Mouse (Mus musculus) hindbrain, embryonic 14.5 days (tissue): ENCODE measurements around the gene H2afx. TPM values are rescaled to one million over a fixed set of nuclear protein-coding genes. Genes with fewer than 3 reads are reported as not detected.
A peak's percentile ranks its signal among the peaks of the same experiment; 100 is the strongest.
"Not testable (repeated sequence)": the region's sequence is repeated elsewhere in the genome, so short reads cannot be mapped to it uniquely, and the experiment has no call there.

Experiments
- ATAC-seq: fragments of 200-750 bp; cut with Nextera tagmentation; 2 replicates; pipeline ENCODE4 v1.8.0; 2017; ENCODE audit warnings: moderate number of reproducible peaks, mild to moderate bottlenecking, moderate TSS enrichment, moderate library complexity; ENCODE audit not compliant: low FRiP score
- DNase-seq: peaks from one replicate; pipeline ENCODE4 v3.0.0-alpha.2; 2015; ENCODE audit warnings: low spot score
- H3K27ac ChIP-seq: fragments of 300-500 bp; sonication (generic); 2 replicates; pipeline ENCODE4 v1.5.1; 2014; ENCODE audit warnings: mild to moderate bottlenecking, moderate library complexity
- H3K27me3 ChIP-seq: fragments of 300-500 bp; sonication (generic); 2 replicates; pipeline ENCODE4 v1.6.1; 2014; ENCODE audit warnings: mild to moderate bottlenecking, low read length, mixed read lengths; ENCODE audit not compliant: control insufficient read depth, insufficient read depth
- H3K36me3 ChIP-seq: fragments of 300-500 bp; sonication (generic); replicated peaks from 2 replicates; pipeline ENCODE4 v1.6.1; 2014; ENCODE audit not compliant: control insufficient read depth, insufficient read depth
- H3K4me1 ChIP-seq: fragments of 300-500 bp; sonication (generic); replicated peaks from 2 replicates; pipeline ENCODE4 v1.6.1; 2014; ENCODE audit warnings: antibody characterized with exemption, low read length, mixed read lengths; ENCODE audit not compliant: control insufficient read depth, insufficient read depth
- H3K4me2 ChIP-seq: fragments of 300-500 bp; sonication (generic); replicated peaks from 2 replicates; pipeline ENCODE4 v1.6.1; 2014; ENCODE audit warnings: mild to moderate bottlenecking, moderate library complexity
- H3K4me3 ChIP-seq: fragments of 300-500 bp; sonication (generic); replicated peaks from 2 replicates; pipeline ENCODE4 v1.5.1; 2014; ENCODE audit warnings: mild to moderate bottlenecking, low read length
- H3K9ac ChIP-seq: fragments of 300-500 bp; sonication (generic); 2 replicates; pipeline ENCODE4 v1.6.1; 2014
- H3K9me3 ChIP-seq: fragments of 300-500 bp; sonication (generic); 2 replicates; pipeline ENCODE4 v1.6.1; 2016; ENCODE audit warnings: low read length; ENCODE audit not compliant: control insufficient read depth
- WGBS: fragments of 180-500 bp; shearing (Covaris S2); extraction: QIAGEN DNeasy Blood & Tissue Kit; methylation state at CpG from one replicate; pipeline ENCODE4 v1.1.7; 2014; 5-methylcytosine and 5-hydroxymethylcytosine counted together
- polyA plus RNA-seq: library from polyadenylated mRNA; unstranded; fragments of >200 nt; fragmentation: Nextera tagmentation; extraction: Ambion mirVana; gene quantifications from 2 replicates; pipeline ENCODE4 v1.2.1, GENCODE M21; 2014

The H2afx gene
- 102 and 107 TPM in 2 replicates for polyA plus RNA-seq

DNA sequence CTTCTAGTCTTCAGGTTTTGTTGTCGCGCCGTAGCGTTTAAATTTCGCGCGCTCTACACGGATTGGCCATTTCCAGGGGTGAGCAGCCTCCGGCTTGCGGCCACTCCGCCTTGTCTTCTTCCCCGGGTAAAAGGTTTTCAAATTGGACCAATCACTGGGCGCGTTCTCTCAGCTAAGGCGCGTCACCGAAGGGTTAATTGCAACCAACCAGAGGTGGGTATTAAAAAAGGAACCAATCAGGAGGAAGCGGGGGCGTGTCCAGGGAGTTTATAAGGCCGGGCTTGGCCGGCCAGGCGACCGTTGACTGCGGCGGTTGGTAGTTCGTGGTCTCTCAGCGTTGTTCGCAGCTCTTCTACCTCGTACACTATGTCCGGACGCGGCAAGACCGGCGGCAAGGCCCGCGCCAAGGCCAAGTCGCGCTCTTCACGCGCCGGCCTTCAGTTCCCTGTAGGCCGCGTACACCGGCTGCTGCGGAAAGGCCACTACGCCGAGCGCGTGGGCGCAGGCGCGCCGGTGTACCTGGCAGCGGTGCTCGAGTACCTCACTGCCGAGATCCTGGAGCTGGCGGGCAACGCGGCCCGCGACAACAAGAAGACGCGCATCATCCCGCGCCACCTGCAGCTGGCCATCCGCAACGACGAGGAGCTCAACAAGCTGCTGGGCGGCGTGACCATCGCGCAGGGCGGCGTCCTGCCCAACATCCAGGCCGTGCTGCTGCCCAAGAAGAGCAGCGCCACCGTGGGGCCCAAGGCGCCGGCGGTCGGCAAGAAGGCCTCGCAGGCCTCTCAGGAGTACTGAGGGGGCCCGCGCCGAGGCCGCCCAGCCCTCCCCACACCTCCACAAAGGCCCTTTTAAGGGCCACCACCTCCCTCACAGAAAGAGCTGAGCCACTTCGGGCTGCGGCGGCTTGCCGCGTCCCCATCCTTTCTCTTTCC, at the start of gene H2afx:
Gene H2afx (plus strand): TSS at position 299 of the 935 bp plus-strand sequence.
- peaks cover 14% of the 10 kb centered on the region for H3K4me1 ChIP-seq
- DNase-seq (peak; percentile 98), ATAC-seq (peak; percentile 97)
- peaks cover 46% of the 10 kb centered on the region for H3K36me3 ChIP-seq
- no peaks in the 10 kb centered on the region for H3K9me3 ChIP-seq
- H3K4me2 ChIP-seq = peak within 1 kb of the TSS; percentile 96
- H3K27ac ChIP-seq = peak within 1 kb of the TSS; percentile 92
- H3K9ac ChIP-seq = peak within 1 kb of the TSS; percentile 93
- H3K27me3 ChIP-seq = no peaks in the 10 kb centered on the region
- H3K4me3 ChIP-seq = peak within 1 kb of the TSS; percentile 81
- under 1% methylated on average over 89 of the region's 91 CpGs for WGBS

DNA sequence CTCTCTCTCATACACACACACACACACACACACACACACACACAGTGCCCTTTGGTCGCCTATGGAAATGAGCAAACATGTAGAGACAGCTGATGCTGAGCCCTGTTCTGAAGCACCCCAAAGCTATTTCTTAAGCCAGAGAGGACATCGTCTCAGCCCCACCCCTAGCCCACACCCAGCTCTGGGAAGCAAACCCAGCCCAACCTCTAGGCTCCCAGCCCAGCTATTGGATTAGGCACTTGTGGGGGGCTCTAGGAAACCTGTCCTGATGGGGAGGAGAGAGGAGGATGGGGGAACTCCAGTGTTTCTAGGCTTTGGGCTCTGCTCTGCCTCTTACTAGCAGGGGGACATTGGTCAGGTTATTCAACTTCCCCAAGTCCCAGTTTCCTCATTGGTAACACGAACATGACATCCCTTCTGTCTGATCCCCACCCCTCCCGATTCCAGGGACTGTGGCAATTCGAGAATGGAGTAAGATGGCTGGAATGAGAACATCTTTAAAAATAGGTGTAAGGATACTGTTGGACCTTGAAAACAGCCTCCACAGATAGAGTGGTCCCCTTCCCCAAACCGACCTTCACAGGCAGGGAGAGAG, 48.1 kb upstream of the H2afx start:
- 7% methylated on average over 6 of the region's 6 CpGs for WGBS
- H3K9me3 ChIP-seq = no peaks in the 10 kb centered on the region
- H3K9ac ChIP-seq = peak overlapping the region; percentile 81
- ATAC-seq (no peak), DNase-seq (no peak)
- H3K4me3 ChIP-seq = peak overlapping the region; percentile 66
- peaks cover 29% of the 10 kb centered on the region for H3K36me3 ChIP-seq
- peak overlapping the region; percentile 73 for H3K4me2 ChIP-seq
- no peak overlapping the region for H3K27ac ChIP-seq
- no peaks in the 10 kb centered on the region for H3K27me3 ChIP-seq
- H3K4me1 ChIP-seq = peaks cover 24% of the 10 kb centered on the region

DNA sequence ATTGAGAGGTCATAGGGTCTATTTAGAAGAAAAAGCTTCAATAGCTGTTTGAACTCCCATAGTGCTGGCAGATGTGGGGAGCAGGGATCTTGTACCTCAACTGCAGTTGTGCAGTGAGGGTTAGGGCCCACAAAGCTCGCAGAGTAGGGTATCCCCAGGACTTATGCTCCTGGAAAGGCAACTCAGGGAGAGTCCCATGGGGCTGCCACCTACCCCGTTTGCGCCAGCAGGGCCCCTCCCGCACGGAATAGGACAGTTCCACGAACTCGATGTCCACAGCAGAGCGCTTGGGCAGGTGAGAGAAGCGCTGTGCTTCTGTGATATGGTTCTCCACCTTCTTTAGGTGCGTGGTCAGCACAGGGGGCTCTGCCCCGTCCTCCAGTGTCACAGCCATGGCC, 47.5 kb upstream of the H2afx start:
- H3K27ac ChIP-seq = peak overlapping the region; percentile 78; the same call in 1 of the 2 replicates
- peak overlapping the region; percentile 73 for H3K4me2 ChIP-seq
- peak overlapping the region; percentile 66 for H3K4me3 ChIP-seq
- 5% methylated on average over 11 of the region's 11 CpGs for WGBS
- no peaks in the 10 kb centered on the region for H3K27me3 ChIP-seq
- H3K36me3 ChIP-seq = peaks cover 27% of the 10 kb centered on the region
- DNase-seq = no peak
- H3K4me1 ChIP-seq = peaks cover 24% of the 10 kb centered on the region
- peak; percentile 15; the same call in 1 of the 2 replicates for ATAC-seq
- peak overlapping the region; percentile 81 for H3K9ac ChIP-seq
- H3K9me3 ChIP-seq = no peaks in the 10 kb centered on the region

DNA sequence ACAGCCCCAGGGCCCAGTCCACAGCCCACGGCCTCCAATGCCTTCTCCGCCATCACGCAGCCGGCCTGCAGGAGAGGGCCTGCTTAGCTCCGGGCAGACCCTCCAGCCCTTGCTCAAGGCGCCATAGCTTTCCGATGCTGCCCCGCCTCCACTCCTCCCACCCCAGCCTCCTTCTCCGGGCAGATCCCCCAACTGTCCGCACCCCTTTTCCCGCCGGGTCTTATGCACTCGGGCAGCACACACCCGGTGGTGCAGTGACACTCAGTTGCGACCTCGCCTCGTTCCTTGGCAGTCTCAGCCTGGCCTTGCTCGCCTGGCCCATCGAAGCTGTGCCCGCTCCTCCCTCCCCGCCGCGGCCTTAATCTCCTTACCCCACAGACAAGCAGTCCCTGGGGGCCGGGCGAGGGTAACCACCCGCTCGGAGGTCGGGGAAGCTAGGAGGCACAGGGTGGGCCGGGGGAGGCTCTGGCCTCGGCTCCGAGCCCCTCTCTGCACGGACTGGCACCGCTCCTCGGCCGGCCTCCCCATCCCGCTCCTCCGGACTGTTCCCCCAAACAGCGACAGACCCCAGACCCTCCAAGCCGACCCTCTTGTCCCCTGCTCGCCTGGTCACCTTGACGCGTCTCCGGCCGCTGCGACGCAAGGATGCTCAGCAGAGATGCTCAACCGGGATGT, 47.0 kb upstream of the H2afx start:
- Histone ChIP-seq H3K9ac (peak overlapping the region; percentile 81), H3K4me2 (peak overlapping the region; percentile 73), H3K27me3 (no peaks in the 10 kb centered on the region), H3K27ac (peak overlapping the region; percentile 78), H3K4me1 (peaks cover 24% of the 10 kb centered on the region), H3K4me3 (peak overlapping the region; percentile 66), H3K9me3 (no peaks in the 10 kb centered on the region), H3K36me3 (peaks cover 29% of the 10 kb centered on the region)
- under 1% methylated on average over 44 of the region's 47 CpGs for WGBS
- ATAC-seq (peak; percentile 61), DNase-seq (peak; percentile 44)

DNA sequence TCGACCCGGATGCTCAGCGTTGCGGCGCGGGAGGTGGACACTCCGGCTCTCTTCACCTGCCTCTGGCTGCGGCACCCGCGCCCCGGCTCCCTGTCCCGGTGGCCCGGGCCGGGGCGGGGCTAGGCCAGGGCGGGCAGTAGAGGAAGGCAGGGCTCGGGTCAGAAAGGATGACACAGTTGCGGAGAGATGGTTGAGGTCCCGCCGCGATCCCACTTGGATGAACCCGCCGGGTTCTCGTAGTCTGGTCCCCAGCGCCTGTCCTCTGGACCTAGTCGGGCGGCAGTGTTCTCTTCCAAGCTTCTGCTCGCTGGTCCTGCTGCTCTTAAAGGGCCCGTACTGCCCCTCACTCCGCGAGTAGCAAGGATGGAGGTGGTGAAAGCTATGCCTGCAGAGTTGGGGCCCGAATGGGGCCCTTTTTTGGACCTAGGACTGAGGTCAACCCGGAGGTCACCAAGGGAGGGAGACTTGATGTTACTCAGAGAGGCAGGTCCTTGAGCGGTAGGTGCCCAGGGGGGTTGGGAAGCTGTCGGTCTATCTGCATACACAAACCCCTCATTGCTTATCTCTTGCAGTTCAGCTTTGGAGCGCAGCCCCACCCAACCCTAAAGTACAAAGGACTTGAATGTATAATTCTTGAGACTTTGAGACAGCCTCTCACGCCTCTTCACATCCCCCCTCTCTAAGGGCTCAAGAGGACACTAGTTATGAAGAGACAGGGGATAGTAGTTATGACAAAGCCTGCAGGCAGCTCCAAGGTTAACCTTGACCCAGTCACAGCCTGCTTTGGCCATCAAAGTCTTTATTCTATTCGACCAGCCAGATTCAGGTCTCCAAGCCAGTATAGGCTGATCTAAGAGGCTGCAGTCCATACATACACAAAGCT, 46.2 kb upstream of the H2afx start, which contains the start of gene Abcg4:
Gene Abcg4 (minus strand): TSS at position 540 of the 883 bp plus-strand sequence.
- Histone ChIP-seq H3K36me3 (peaks cover 36% of the 10 kb centered on the region), H3K4me2 (peak within 1 kb of the TSS; percentile 73), H3K9me3 (no peaks in the 10 kb centered on the region), H3K4me3 (peak within 1 kb of the TSS; percentile 66), H3K27me3 (no peaks in the 10 kb centered on the region), H3K27ac (peak within 1 kb of the TSS; percentile 78), H3K4me1 (peaks cover 24% of the 10 kb centered on the region), H3K9ac (peak within 1 kb of the TSS; percentile 81)
- peak; percentile 69 for ATAC-seq
- DNase-seq = peak; percentile 55
- under 1% methylated on average over 38 of the region's 38 CpGs for WGBS

DNA sequence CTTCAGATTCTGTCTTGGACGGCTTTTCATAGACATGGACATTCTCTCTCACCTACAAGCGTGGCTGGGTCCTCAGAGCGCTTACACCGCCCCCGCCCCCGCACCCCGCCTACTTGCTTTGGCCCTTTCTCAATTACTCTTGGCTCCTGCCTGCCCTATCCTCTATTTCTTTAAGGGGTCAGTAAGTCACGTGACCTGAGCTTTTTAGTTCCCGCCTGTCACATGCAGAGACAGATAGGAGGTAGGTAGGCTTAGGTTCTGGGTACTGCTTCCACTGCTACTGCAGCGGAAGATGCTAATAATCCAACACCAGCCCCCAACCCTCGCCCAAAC, 45.6 kb upstream of the H2afx start:
- H3K27ac ChIP-seq = no peak overlapping the region
- H3K36me3 ChIP-seq = peaks cover 37% of the 10 kb centered on the region
- H3K9ac ChIP-seq = peak overlapping the region; percentile 81
- ATAC-seq (no peak), DNase-seq (peak; percentile 30)
- peak overlapping the region; percentile 66 for H3K4me3 ChIP-seq
- H3K4me1 ChIP-seq = peaks cover 24% of the 10 kb centered on the region
- H3K9me3 ChIP-seq = no peaks in the 10 kb centered on the region
- peak overlapping the region; percentile 73 for H3K4me2 ChIP-seq
- H3K27me3 ChIP-seq = no peaks in the 10 kb centered on the region
- 4% methylated on average over 11 of the region's 11 CpGs for WGBS

DNA sequence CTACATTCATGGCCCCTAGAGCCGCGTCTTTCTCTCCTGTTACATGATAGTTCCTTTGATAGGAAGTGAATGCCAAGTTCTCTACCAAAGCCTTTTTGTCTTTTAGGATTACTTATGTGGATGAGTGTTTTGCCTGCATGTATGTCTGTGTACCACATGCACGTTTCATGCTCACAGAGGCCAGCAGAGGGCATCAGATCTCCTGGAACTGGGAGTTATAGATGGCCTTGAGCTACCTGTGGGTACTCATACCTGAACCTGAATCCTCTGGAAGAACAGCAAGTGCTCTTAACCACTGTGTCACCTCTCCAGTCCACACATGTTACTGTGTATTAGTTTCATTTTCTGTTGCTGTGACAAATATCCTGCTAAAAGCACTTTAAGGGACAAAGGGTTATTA, 42.0 kb upstream of the H2afx start:
- Histone ChIP-seq H3K4me1 (peaks cover 13% of the 10 kb centered on the region), H3K9me3 (no peaks in the 10 kb centered on the region), H3K27me3 (no peaks in the 10 kb centered on the region), H3K9ac (no peak overlapping the region), H3K4me2 (no peak overlapping the region), H3K27ac (no peak overlapping the region), H3K36me3 (peaks cover 70% of the 10 kb centered on the region), H3K4me3 (no peak overlapping the region)
- 74% methylated on average over 3 of the region's 3 CpGs for whole genome bisulfite sequencing
- DNase-seq (peak; percentile 68), ATAC-seq (no peak)

DNA sequence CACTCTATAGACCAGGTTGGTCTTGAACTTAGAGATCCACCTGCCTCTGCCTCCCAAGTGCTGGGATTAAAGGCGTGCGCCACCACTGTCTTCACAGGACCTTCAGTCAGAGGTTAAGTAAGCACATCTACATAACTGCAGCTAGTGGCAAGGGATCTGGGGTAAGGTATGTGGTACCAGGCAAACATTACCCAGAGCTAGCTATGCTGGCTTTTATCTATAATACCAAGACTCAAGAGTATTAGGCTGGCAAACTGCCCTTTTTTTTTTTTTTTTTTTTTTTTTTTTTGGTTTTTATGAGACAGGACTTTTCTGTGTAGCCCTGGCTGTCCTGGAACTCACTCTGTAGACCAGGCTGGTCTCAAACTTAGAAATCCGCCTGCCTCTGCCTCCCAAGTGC, 34.5 kb upstream of the H2afx start:
- H3K36me3 ChIP-seq = peaks cover 73% of the 10 kb centered on the region
- not testable (repeated sequence) for H3K9ac ChIP-seq, DNase-seq, ATAC-seq, H3K9me3 ChIP-seq, H3K4me3 ChIP-seq, H3K27ac ChIP-seq, H3K4me2 ChIP-seq, H3K27me3 ChIP-seq
- 95% methylated on average over 3 of the region's 3 CpGs for WGBS
- peaks cover 15% of the 10 kb centered on the region for H3K4me1 ChIP-seq
